Mouse (Mus musculus) heart, adult 2 months (tissue): ENCODE measurements around the gene Rxra.

Source experiments
- CTCF ChIP-seq: fragments of 200-600 bp; IDR thresholded peaks from 2 replicates; pipeline ENCODE4 v1.8.1; 2022; ENCODE audit warnings: antibody characterized with exemption, mild to moderate bottlenecking, moderate library complexity
- EP300 ChIP-seq: fragments of 200-500 bp; IDR thresholded peaks from 2 replicates; pipeline ENCODE4 v1.6.1; 2011; ENCODE audit warnings: low read depth, low read length, control low read depth; ENCODE audit not compliant: insufficient read depth
- POLR2A ChIP-seq: fragments of 200-500 bp; IDR thresholded peaks from 2 replicates; pipeline ENCODE4 v1.6.1; 2011; ENCODE audit warnings: mild to moderate bottlenecking, low read depth, low read length, control low read depth; ENCODE audit not compliant: insufficient read depth

GRCm38 (mm10) chr2:27743177-27743576, 66.9 kb downstream of the Rxra start:
- TF ChIP-seq EP300: no peak
- TF ChIP-seq POLR2A: no peak
- TF ChIP-seq CTCF: no peak
